Mouse (Mus musculus): ENCODE measurements at regions not wholly inside any gene's neighbourhood (a gene's known extent, or its start where the extent isn't known, plus 50 kb on each side); places are given as distances from the start of the nearest gene placed in this dataset.

DNA sequence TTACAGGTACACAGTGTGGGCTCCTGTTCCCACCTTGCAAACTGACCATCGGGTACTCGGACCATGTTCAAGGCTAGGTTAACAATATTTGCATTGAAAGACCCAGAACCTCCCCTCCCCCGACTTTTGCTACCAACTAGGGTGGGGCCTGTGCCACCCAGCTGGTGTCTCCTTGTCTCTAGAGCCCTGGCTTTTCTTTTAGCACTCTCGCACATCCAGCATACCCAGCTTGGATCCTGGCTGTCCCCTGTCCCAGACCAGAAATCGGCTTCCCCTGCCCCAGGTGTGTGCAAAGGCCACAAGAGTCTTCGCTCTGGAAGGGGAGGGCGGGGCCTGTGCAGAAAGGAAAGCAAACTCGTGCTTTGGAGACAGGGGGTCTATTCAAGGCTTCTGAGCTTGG lies 139.8 kb upstream of the Tbl1xr1 start:
- TF ChIP-seq CTCF (IDR thresholded peaks at IDR 0.05) (no peak), EP300 (IDR thresholded peaks at IDR 0.05) (no peak)
